Mouse (Mus musculus) frontal cortex, adult 2 months (tissue): ENCODE data around the gene Ly6g6f. TPM values are rescaled to one million over a fixed set of nuclear protein-coding genes. Genes with fewer than 3 reads are reported as not detected.
"Not testable (repeated sequence)": the region's sequence is repeated elsewhere in the genome, so short reads cannot be mapped to it uniquely, and the experiment has no call there.

ENCODE experiments used
- DNase-seq, 2 experiments: peaks; one replicate each; pipeline ENCODE4 v3.0.0; 2022; ENCODE audit warnings: low spot score in 1 of 2; ENCODE audit errors: extremely low spot score in 1 of 2
- polyA plus RNA-seq: library from polyadenylated mRNA; depleted of rRNA; stranded (reverse); fragments of >200 nt; gene quantifications from 2 replicates; pipeline ENCODE4 v1.2.3, GENCODE M21; 2012

Gene Ly6g6f
- polyA plus RNA-seq, 1 experiment: 0.10 TPM

DNA sequence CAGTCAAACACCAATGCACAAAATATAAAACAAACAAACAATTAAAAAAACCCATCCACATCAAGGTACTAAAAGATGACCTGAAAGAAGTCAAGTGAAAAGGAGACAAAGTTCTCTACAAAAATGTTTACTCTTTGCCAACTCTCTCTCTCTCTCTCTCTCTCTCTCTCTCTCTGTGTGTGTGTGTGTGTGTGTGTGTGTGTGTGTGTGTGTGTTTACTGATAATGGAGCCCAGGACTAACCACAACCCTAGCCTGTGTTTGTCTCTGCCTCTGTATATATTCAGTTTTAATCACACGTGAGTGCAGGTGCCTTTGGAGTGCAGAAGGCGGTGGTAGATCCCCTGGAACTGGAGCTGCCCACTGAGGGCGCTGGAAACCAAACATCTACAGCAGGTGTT is 28.3 kb downstream of the Ly6g6f start:
- no peak for DNase-seq

GRCm38 (mm10) chr17:35055691-35056495 is 29.5 kb downstream of the Ly6g6f start:
- no peak for DNase-seq

DNA sequence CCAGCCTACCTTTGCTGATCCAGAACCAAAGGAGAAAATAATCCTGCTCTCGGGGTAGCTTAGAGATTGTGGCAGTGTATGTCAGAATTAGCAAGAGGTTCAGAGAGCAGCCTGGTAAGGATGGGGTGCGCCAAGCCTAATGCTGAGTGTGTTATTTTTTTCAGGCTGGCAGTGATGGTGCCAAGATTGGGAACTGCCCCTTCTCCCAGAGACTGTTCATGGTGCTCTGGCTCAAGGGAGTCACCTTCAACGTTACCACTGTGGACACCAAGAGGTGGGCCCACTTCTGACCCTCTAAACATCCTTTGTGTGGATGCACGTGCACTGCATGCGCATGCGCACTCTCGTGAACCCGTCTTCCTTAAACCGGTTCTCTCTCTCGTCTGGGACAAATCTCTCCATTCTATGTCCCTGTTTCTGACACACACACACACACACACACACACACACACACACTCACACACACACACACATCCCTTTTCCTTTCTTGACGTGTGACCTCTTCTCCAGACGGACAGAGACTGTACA is 33.1 kb downstream of the Ly6g6f start:
- DNase-seq: no peak

- DNase-seq: no peak
These were observed 34.0 kb downstream of the Ly6g6f start for GRCm38 (mm10) chr17:35051156-35052086.

GRCm38 (mm10) chr17:35050126-35050750 is 35.2 kb downstream of the Ly6g6f start:
- DNase-seq: no peak

GRCm38 (mm10) chr17:35049561-35050016 is 35.8 kb downstream of the Ly6g6f start, which contains the start of gene Clic1:
Gene Clic1 (plus strand): TSS chr17:35049966.
- DNase-seq: no peak

- DNase-seq: no peak
These were observed 36.4 kb downstream of the Ly6g6f start for GRCm38 (mm10) chr17:35048932-35049440.

GRCm38 (mm10) chr17:35048149-35048931 is 37.1 kb downstream of the Ly6g6f start:
- DNase-seq: no peak

DNA sequence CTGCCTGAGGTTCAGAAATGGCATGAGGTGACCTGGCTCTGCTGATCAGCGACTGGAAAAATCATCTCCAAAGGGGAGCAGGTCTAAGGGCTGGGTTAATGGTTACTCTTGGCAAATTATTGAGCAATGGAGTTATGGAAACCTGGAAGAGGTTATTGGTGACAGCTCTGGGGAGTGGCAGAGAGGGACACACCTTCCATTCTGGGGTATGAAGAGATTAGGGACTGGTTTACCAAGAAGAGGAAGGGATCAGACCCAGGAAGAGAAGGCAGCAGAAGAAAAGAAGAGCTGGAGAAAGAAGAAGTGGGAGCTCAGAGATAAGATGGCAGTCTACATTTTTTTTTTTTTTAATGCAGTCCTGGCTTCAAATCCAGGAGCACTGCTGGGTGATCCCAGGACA is 37.7 kb downstream of the Ly6g6f start:
- no peak for DNase-seq

DNA sequence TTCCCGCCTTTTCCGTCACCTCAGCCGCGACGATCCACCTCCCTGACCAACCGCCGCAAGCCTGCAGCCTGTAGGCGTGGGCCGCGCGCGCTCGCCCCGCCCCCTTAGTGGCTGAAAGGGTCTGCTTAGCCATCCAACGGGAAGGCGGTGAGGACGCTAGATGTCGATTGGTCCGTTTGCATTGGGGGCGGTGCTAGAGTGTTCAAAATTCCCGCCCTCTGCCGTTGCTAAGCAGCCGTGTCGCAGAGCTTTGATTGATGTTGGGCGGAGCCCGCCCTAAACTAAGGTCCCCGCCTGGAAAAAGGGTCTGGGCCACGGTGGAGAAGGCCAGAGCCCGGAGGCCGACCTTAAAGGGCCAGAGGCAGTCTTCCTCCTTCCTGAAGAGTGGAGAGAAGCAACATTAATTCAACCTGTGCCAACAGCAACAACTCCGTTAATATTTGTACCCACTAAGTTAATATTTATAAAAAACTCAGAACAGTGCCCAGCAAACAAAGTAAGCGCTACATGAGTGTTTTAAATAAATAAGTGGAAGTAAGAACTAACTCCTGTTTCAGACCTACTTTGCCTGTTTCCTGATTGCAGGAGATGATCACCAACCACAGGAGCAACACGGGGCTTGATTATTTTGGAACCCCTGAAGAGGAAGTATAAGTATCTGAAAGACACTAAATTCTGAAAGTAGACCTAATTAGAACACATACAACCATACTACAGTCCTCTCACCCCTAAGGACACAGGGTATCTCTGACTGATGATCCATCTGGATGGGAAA is 38.5 kb downstream of the Ly6g6f start, which contains the start of gene Msh5:
TSS of gene Msh5 (minus strand) at position 65 of the 775 bp plus-strand sequence.
- DNase-seq: peak; percentile 89 to 94

- DNase-seq: no peak
These were observed 39.4 kb downstream of the Ly6g6f start for GRCm38 (mm10) chr17:35045807-35046680.

DNA sequence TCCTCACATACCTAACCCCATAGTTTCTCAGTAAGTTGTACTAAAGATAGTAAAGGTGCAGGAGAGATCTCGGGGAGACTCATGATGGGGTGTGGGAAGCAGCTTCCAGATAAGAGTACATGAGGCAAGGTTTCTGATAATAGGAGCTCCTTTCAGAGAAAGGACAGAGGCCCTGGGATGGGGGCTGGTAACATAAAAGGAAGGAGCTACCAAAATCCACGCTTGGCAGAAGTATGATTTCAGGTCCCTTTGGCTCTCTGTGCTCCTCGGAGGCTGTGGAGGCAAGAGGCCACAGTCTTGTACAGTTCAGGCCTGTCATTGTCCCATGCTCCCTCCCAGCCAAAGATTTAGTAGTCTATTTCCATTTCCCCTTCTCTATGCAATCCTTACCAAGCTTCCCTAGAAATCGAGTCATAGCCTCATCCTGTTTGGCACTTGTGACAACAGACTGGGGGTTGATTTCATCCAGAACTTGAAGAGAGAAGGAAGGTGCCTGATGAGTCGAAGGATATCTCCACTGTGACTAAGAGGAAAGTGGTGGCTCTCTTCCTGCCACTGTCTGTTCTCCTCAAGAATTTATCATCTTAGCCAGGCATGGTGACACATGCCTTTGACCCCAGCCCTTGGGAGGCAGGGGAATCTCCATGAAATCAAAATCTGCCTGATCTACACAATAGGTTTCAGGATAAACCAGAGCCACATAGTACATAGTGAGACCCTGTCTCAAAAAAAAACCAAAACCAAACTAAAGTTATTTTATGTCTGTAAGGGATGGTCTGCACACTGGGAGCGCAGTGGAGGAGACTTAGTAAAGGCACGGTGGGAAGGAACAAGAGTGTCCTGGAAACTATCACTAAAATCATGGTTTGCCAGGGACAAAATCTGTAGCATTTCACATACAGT is 40.3 kb downstream of the Ly6g6f start:
- DNase-seq: no peak

- DNase-seq: no peak
These were observed 41.6 kb downstream of the Ly6g6f start for GRCm38 (mm10) chr17:35043794-35044193.

- peak; percentile 37 to 56 for DNase-seq
These were observed 46.1 kb downstream of the Ly6g6f start for GRCm38 (mm10) chr17:35039121-35039873.

DNA sequence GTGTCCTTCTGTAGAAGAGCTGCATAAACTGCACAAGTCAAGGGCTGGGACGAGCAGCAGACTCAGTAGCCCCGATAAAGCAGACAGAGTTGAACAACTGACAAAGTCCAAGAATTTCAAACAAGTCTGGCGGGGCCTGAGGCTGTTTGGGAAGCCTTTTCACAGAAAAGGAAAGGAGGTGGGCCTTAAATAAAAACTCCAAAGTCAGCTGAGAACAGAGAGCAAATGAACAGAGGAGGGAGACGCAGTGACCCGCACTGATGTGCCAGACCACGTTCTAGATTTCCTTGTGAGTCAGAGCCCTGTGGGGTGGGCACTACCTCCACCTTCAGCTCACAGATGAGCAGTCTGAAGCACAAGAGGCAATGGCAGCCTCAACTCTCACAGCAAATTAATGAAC is 50.5 kb downstream of the Ly6g6f start:
- no peak for DNase-seq

GRCm38 (mm10) chr17:35033703-35034102 is 51.7 kb downstream of the Ly6g6f start:
- not testable (repeated sequence) for DNase-seq
